Mouse (Mus musculus) G1E (cell line): ENCODE results near the gene Efna3.

Source experiments
- CTCF ChIP-seq: IDR thresholded peaks from 2 replicates; pipeline ENCODE4 v1.5.1; 2012; ENCODE audit warnings: low read depth, low read length, inconsistent platforms, mixed read lengths
- GATA1 ChIP-seq: IDR thresholded peaks from 2 replicates; pipeline ENCODE4 v1.6.1; 2012; ENCODE audit warnings: borderline replicate concordance, low read length, inconsistent platforms, mixed read lengths
- POLR2AphosphoS5 ChIP-seq: IDR thresholded peaks from 2 replicates; pipeline ENCODE4 v1.6.1; 2012; ENCODE audit warnings: low read depth, low read length, inconsistent platforms; ENCODE audit not compliant: insufficient replicate concordance
- TAL1 ChIP-seq: conservative IDR thresholded peaks from 2 replicates; pipeline ENCODE4 v1.6.1; 2012; ENCODE audit warnings: low read depth, low read length, inconsistent platforms, mixed read lengths

DNA sequence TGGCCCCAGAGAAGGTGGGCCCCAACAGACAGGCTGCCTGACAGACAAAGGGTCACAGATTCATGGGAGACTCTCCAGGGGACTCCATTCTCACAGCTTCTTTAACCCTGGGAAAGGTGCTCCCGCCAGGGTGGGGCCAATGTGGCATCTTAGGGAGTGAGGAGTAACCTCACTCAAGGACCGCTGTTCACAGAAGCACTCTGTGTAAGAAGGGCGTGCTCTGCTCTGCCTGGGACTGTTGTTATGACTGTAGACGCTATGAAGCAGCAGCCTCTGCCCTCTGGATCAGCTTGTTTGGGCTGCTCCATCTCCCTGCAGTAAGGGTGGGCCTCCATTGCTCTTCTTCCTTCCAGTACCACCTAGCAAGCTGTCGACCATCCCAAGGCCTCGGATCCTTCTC, 18.3 kb downstream of the Efna3 start:
- TF ChIP-seq CTCF: no peak
- TF ChIP-seq GATA1: no peak
- no peak for TF ChIP-seq TAL1
- no peak for TF ChIP-seq POLR2AphosphoS5
